Mouse (Mus musculus) B cell, adult (primary cell): Measurements from ENCODE around the gene Slc4a4. TPM values are rescaled to one million over a fixed set of nuclear protein-coding genes. Genes with fewer than 3 reads are reported as not detected.

Experiments
- total RNA-seq: library from RNA; stranded (reverse); gene quantifications from 4 replicates; pipeline ENCODE4 v1.2.4, GENCODE M21; 2023; ENCODE audit not compliant: inconsistent age

Slc4a4 gene
- total RNA-seq: not detected in 4 replicates

GRCm38 (mm10) chr5:88886668-88887555 is at the start of gene Slc4a4:
TSS of gene Slc4a4 (plus strand) at chr5:88886818.

Other genes with a start within 250 kb of the Slc4a4 start
- gene Grsf1, start 210.6 kb upstream of the Slc4a4 start, total RNA-seq: 43.9 to 51.5 TPM (median 44.9 TPM) in 4 replicates
- 20.5 to 23.3 TPM (median 21.4 TPM) in 4 replicates for gene Mob1b, start 166.0 kb upstream of the Slc4a4 start, total RNA-seq
- gene Dck, start 121.8 kb upstream of the Slc4a4 start, total RNA-seq: 27.0 to 29.5 TPM (median 28.2 TPM) in 4 replicates